Mouse (Mus musculus): Measurements from ENCODE around the gene Vsir.

GRCm38 (mm10) chr10:60373543-60373936 is 26.9 kb downstream of the Vsir start:
- TF ChIP-seq POLR2A (IDR thresholded peaks at IDR 0.05; ENCODE audit: low read depth, low read length): no peak
- TF ChIP-seq CTCF (IDR thresholded peaks at IDR 0.05; ENCODE audit: extremely low read depth, insufficient read depth, insufficient read length, insufficient replicate concordance): no peak

All from spleen, adult 2 months (tissue).